Mouse (Mus musculus): ENCODE data around the gene Prdm15. TPM values are rescaled to one million over a fixed set of nuclear protein-coding genes. Genes with fewer than 3 reads are reported as not detected.

The Prdm15 gene
- polyA plus RNA-seq, 1 experiment: 14.3 TPM

GRCm38 (mm10) chr16:97848832-97849231 is 2.8 kb downstream of the Prdm15 start:
- no peak for TF ChIP-seq POLR2A (IDR thresholded peaks at IDR 0.05; ENCODE audit: borderline replicate concordance, insufficient read depth, low read length)
- no peak for TF ChIP-seq CTCF (IDR thresholded peaks at IDR 0.05; ENCODE audit: borderline replicate concordance, insufficient read depth, low read depth, low read length)
- Histone ChIP-seq H3K4me3 (replicated peaks; ENCODE audit: insufficient read depth, low read depth, low read length) (no peak overlapping the region), H3K4me1 (ENCODE audit: control insufficient read depth, insufficient read depth, low read length) (peaks cover 14% of the 10 kb centered on the region), H3K27me3 (ENCODE audit: control insufficient read depth, insufficient read depth, low read length) (no peaks in the 10 kb centered on the region), H3K27ac (ENCODE audit: insufficient read depth, low read length) (no peak overlapping the region)
- 73% methylated on average over 6 of the region's 6 CpGs for WGBS
- DNase-seq: no peak

- TF ChIP-seq POLR2A (IDR thresholded peaks at IDR 0.05; ENCODE audit: borderline replicate concordance, insufficient read depth, low read length) (no peak), CTCF (IDR thresholded peaks at IDR 0.05; ENCODE audit: borderline replicate concordance, insufficient read depth, low read depth, low read length) (no peak)
- 76% methylated on average over 12 of the region's 12 CpGs for WGBS
Observed at GRCm38 (mm10) chr16:97844967-97845937, 6.4 kb downstream of the Prdm15 start.

GRCm38 (mm10) chr16:97832154-97832553 is 19.5 kb downstream of the Prdm15 start:
- Histone ChIP-seq H3K4me3 (replicated peaks; ENCODE audit: insufficient read depth, low read depth, low read length) (no peak overlapping the region), H3K27ac (ENCODE audit: insufficient read depth, low read length) (no peak overlapping the region), H3K27me3 (ENCODE audit: control insufficient read depth, insufficient read depth, low read length) (no peaks in the 10 kb centered on the region), H3K4me1 (ENCODE audit: control insufficient read depth, insufficient read depth, low read length) (no peaks in the 10 kb centered on the region)
- 92% methylated on average over 3 of the region's 3 CpGs for WGBS
- no peak for DNase-seq
- TF ChIP-seq POLR2A (IDR thresholded peaks at IDR 0.05; ENCODE audit: borderline replicate concordance, insufficient read depth, low read length) (no peak), CTCF (IDR thresholded peaks at IDR 0.05; ENCODE audit: borderline replicate concordance, insufficient read depth, low read depth, low read length) (no peak)

More at GRCm38 (mm10) chr16:97844967-97845937, 6.4 kb downstream of the Prdm15 start:
- no peak for DNase-seq
- no peak overlapping the region for H3K4me3 ChIP-seq (replicated peaks; ENCODE audit: insufficient read depth, low read depth, low read length)
- H3K27me3 ChIP-seq (ENCODE audit: control insufficient read depth, insufficient read depth, low read length): no peaks in the 10 kb centered on the region
- H3K4me1 ChIP-seq (ENCODE audit: control insufficient read depth, insufficient read depth, low read length): peaks cover 12% of the 10 kb centered on the region
- H3K27ac ChIP-seq (ENCODE audit: insufficient read depth, low read length): no peak overlapping the region

GRCm38 (mm10) chr16:97828207-97828606 is 23.4 kb downstream of the Prdm15 start:
- no peak overlapping the region for H3K4me3 ChIP-seq (replicated peaks; ENCODE audit: insufficient read depth, low read depth, low read length)
- TF ChIP-seq POLR2A (IDR thresholded peaks at IDR 0.05; ENCODE audit: borderline replicate concordance, insufficient read depth, low read length): no peak
- TF ChIP-seq CTCF (IDR thresholded peaks at IDR 0.05; ENCODE audit: borderline replicate concordance, insufficient read depth, low read depth, low read length): no peak
- H3K27me3 ChIP-seq (ENCODE audit: control insufficient read depth, insufficient read depth, low read length): no peaks in the 10 kb centered on the region
- DNase-seq: no peak
- no peaks in the 10 kb centered on the region for H3K4me1 ChIP-seq (ENCODE audit: control insufficient read depth, insufficient read depth, low read length)
- 100% methylated on average over 1 of the region's 1 CpGs for WGBS
- H3K27ac ChIP-seq (ENCODE audit: insufficient read depth, low read length): no peak overlapping the region

DNA sequence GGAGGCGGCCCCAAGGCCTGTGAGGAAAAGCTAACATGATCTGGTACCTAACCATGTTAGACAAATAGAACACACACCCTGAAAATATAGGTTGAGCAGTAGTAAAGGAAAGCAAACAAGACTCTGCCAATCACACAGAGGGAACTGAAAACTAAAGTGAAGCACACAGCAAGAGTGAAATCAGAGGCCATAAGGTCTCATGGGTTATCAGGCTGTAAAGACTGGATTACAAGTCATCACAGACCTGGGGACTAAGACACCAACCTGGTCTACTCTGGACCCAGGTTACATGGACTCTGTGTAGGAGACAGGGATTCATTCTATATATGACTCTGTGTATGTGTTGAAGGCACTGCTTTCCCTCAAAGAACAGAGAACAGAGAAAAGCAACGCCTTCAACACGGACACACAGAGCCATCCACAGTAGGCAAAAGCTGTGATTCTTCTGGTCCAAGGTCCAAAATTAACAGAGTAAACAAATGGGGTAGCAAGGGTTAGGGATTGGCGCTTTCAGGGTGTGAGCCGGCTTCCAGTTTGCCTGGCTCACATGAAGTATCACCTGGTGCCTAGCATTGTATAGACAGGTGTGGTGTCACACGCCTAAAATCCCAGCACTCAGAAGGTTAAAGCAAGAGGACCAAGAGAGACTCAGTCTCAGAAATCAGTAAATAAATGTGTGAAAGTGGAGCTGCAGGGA is 28.2 kb downstream of the Prdm15 start:
- WGBS: 96% methylated on average over 6 of the region's 6 CpGs
- TF ChIP-seq CTCF (IDR thresholded peaks at IDR 0.05; ENCODE audit: borderline replicate concordance, insufficient read depth, low read depth, low read length) (no peak), POLR2A (IDR thresholded peaks at IDR 0.05; ENCODE audit: borderline replicate concordance, insufficient read depth, low read length) (no peak)
- Histone ChIP-seq H3K27me3 (ENCODE audit: control insufficient read depth, insufficient read depth, low read length) (no peaks in the 10 kb centered on the region), H3K4me1 (ENCODE audit: control insufficient read depth, insufficient read depth, low read length) (0 out of 2 replicates have a peak, but pooled peaks cover 2% of the 10 kb centered on the region), H3K4me3 (replicated peaks; ENCODE audit: insufficient read depth, low read depth, low read length) (no peak overlapping the region), H3K27ac (ENCODE audit: insufficient read depth, low read length) (no peak overlapping the region)
- DNase-seq: no peak

DNA sequence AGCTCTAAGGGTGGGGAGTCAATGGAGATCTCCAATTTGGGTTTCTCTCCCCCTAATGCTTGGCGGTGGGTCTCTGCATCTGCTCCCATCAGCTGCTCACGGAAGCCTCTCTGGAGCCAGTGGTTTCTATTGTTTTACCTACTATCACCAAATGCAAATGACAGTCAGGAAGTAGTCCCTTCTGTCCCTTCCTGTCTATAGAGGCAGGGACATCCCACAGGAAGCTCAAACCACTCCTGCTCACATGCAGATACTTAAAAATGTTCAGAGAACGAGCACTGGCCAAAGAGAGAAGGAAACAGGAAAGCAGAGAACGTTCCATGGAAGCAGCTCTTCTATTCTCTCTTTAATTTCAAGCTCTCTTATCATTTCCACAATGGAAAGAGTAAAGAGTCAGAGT is 32.1 kb downstream of the Prdm15 start:
- Histone ChIP-seq H3K4me3 (replicated peaks; ENCODE audit: insufficient read depth, low read depth, low read length) (no peak overlapping the region), H3K4me1 (ENCODE audit: control insufficient read depth, insufficient read depth, low read length) (0 out of 2 replicates have a peak, but pooled peaks cover 2% of the 10 kb centered on the region), H3K27ac (ENCODE audit: insufficient read depth, low read length) (no peak overlapping the region), H3K27me3 (ENCODE audit: control insufficient read depth, insufficient read depth, low read length) (no peaks in the 10 kb centered on the region)
- no peak for DNase-seq
- no peak for TF ChIP-seq CTCF (IDR thresholded peaks at IDR 0.05; ENCODE audit: borderline replicate concordance, insufficient read depth, low read depth, low read length)
- TF ChIP-seq POLR2A (IDR thresholded peaks at IDR 0.05; ENCODE audit: borderline replicate concordance, insufficient read depth, low read length): no peak
- 92% methylated on average over 4 of the region's 4 CpGs for WGBS

GRCm38 (mm10) chr16:97817414-97817813 is 34.2 kb downstream of the Prdm15 start:
- H3K4me1 ChIP-seq (ENCODE audit: control insufficient read depth, insufficient read depth, low read length): peaks cover 3% of the 10 kb centered on the region; the same call in 1 of the 2 replicates
- no peaks in the 10 kb centered on the region for H3K27me3 ChIP-seq (ENCODE audit: control insufficient read depth, insufficient read depth, low read length)
- DNase-seq: no peak
- TF ChIP-seq CTCF (IDR thresholded peaks at IDR 0.05; ENCODE audit: borderline replicate concordance, insufficient read depth, low read depth, low read length) (no peak), POLR2A (IDR thresholded peaks at IDR 0.05; ENCODE audit: borderline replicate concordance, insufficient read depth, low read length) (no peak)
- no peak overlapping the region for H3K27ac ChIP-seq (ENCODE audit: insufficient read depth, low read length)
- H3K4me3 ChIP-seq (replicated peaks; ENCODE audit: insufficient read depth, low read depth, low read length): no peak overlapping the region
- 100% methylated on average over 1 of the region's 1 CpGs for WGBS
